Mouse (Mus musculus): ENCODE data around the gene Col18a1.

Gene Col18a1

DNA sequence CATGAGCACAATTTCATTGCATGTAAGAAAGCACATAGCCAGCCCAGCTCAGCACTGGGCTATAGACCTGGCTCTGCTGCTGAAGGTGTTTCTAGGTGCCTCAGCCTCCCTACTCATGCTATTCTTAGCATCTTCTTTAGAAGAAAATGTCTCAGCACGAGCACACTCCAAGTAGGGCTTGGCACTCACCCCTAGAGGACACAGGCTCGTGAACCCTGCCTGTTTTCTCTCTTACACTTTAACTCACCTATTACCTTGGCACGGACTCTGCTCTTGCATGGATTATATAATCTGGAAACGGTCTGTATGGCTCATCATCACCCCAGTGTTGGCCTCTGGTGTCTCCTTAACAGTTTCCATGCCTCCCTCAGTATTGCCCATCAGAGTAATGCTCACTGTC lies 154.7 kb downstream of the Col18a1 start:
- DNase-seq (ENCODE audit: low spot score), result no peak

DNA sequence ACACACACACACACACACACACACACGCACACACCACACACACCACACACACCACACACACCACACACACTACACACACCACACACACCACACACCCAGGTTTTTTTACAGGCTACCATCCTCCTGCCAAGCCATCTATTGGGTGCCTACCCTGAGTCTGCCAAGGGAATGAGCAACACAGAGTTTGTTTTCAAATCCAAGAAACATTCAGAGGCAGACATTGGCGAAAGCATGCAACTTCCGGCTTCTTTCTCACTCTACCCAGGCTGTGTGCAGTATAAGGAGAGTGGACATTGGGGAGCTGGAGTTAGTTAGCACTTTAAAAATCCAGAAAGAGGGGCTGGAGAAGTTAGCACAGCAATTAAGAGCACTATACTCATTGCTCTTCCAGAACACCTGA lies 157.7 kb downstream of the Col18a1 start:
- DNase-seq (ENCODE audit: low spot score), result no peak

GRCm38 (mm10) chr10:77008109-77008561 lies 158.2 kb downstream of the Col18a1 start:
- peak; percentile 18 for DNase-seq (ENCODE audit: low spot score)

DNA sequence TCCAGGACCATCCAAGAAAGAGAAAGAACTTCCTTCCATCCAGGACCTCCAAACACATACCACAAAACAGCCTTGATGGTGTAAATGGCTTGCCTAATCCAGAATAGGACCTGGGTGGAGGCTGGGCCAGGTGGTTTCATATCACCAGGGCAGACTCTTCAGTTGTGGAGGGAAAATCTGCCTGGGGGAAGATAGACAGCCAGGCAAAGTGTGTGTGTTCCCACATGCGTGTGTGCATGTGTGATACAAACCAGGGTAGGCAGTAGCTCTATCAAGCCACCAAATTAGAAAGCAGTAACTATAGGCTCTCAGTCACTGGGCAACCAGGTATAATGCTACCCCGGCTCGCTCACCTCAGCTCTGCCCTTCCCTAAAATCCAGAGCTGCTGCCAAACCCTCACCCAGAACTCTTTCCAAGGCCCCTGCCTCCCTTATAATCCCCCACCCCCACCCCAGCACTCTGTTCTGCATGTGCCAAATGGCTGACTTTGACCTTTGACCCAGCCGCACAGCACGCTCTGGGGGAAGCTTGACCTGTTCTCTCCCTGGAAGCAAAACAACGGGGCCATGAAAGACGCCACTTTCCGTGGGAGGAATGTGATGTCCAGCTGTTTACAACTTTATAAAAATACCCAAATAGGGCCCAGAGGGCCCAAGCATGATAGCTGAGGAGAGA lies 158.8 kb downstream of the Col18a1 start:
- peak; percentile 78 for DNase-seq (ENCODE audit: low spot score)

- peak; percentile 21 for DNase-seq (ENCODE audit: low spot score)
Measured at GRCm38 (mm10) chr10:77004936-77005335, 161.4 kb downstream of the Col18a1 start.
